Comparison of ENCODE assay signal across 35 mouse cellular contexts in the genomic region with DNA sequence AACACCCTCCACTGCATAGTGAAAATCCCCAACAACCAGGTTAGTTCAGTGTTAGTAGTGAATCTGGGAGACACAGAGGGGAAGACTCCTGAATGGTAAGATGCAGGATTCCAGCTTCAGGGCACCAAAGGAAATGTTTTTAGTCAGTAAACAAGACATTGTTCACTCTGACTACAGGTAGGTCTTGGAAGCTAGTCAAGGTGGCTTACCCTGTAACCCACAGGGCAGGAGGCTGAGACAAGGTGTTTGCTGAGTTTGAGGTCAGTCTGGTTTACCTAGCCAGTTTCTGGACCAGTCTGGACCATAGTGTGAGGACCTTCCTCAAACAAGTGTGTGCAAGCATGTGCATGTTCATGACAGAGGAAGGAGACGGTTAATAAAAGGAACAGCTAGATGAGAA. TPM values are rescaled to one million over a fixed set of nuclear protein-coding genes. Genes with fewer than 3 reads are reported as not detected.
"Had no signal": no experiment of that assay in that cellular context is flagged by ENCODE, and none has a peak within 500 bp of the region (broad histone marks: within the 10 kb centered on the region; RNA-seq: fewer than 3 reads in every experiment).

No protein-coding gene starts in this region.

- H3K4me3 ChIP-seq: left cerebral cortex, adult 2 months; limb, embryonic 10.5 days; limb, embryonic 12.5 days; limb, embryonic 13.5 days; limb, embryonic 15.5 days; liver, embryonic 12.5 days; liver, embryonic 13.5 days; liver, embryonic 15.5 days; lung, embryonic 15.5 days; megakaryocyte, embryonic 14.5 days; midbrain, embryonic 10.5 days; midbrain, embryonic 12.5 days; midbrain, embryonic 13.5 days; midbrain, embryonic 15.5 days; myocyte had no signal

- H3K9ac ChIP-seq: limb, embryonic 12.5 days; limb, embryonic 13.5 days; limb, embryonic 15.5 days; liver, embryonic 12.5 days; liver, embryonic 13.5 days; liver, embryonic 14.5 days; liver, embryonic 15.5 days; liver, postnatal 0 days; lung, embryonic 14.5 days; lung, embryonic 15.5 days; midbrain, embryonic 12.5 days; midbrain, embryonic 13.5 days; midbrain, embryonic 15.5 days had no signal

- H3K27ac ChIP-seq: left cerebral cortex, adult 2 months; limb, embryonic 10.5 days; limb, embryonic 12.5 days; limb, embryonic 13.5 days; limb, embryonic 15.5 days; liver, embryonic 12.5 days; liver, embryonic 13.5 days; liver, embryonic 14.5 days; liver, embryonic 15.5 days; lung, embryonic 15.5 days; macrophage; midbrain, embryonic 10.5 days; midbrain, embryonic 12.5 days; midbrain, embryonic 13.5 days; midbrain, embryonic 15.5 days had no signal

- DNase-seq: left cerebral cortex, postnatal 4 days; liver; liver, embryonic 13.5 days; liver, postnatal 0 days; lung, adult 18-20 months; lung, adult 2 months; lung, embryonic 14.5 days; lung, postnatal 10 days; lung, postnatal 14 days; lung, postnatal 36 days; lung, postnatal 4 days had no signal

- H3K36me3 ChIP-seq: limb, embryonic 10.5 days; limb, embryonic 12.5 days; limb, embryonic 13.5 days; limb, embryonic 15.5 days; liver, embryonic 12.5 days; liver, embryonic 13.5 days; liver, embryonic 15.5 days; lung, embryonic 15.5 days; midbrain, embryonic 10.5 days; midbrain, embryonic 12.5 days; midbrain, embryonic 13.5 days; midbrain, embryonic 15.5 days had no signal

- H3K27me3 ChIP-seq: limb, embryonic 12.5 days; limb, embryonic 13.5 days; limb, embryonic 15.5 days; liver, embryonic 12.5 days; liver, embryonic 13.5 days; liver, embryonic 15.5 days; lung, embryonic 15.5 days; megakaryocyte, embryonic 14.5 days; midbrain, embryonic 12.5 days; midbrain, embryonic 13.5 days; midbrain, embryonic 15.5 days had no signal

- H3K9me3 ChIP-seq: limb, embryonic 10.5 days; limb, embryonic 12.5 days; limb, embryonic 13.5 days; limb, embryonic 15.5 days; liver, embryonic 12.5 days; liver, embryonic 13.5 days; liver, embryonic 15.5 days; lung, embryonic 15.5 days; midbrain, embryonic 10.5 days; midbrain, embryonic 12.5 days; midbrain, embryonic 13.5 days; midbrain, embryonic 15.5 days had no signal

- ATAC-seq: liver, embryonic 12.5 days; liver, postnatal 0 days; lung, postnatal 0 days; midbrain, embryonic 13.5 days; midbrain, embryonic 15.5 days; midbrain, embryonic 16.5 days had no signal

- H3K4me1 ChIP-seq: limb, embryonic 10.5 days; limb, embryonic 12.5 days; limb, embryonic 13.5 days; limb, embryonic 15.5 days; liver, embryonic 12.5 days; liver, embryonic 13.5 days; liver, embryonic 15.5 days; lung, embryonic 15.5 days; megakaryocyte, embryonic 14.5 days; midbrain, embryonic 10.5 days; midbrain, embryonic 12.5 days; midbrain, embryonic 13.5 days; midbrain, embryonic 15.5 days had no signal

- H3K4me2 ChIP-seq: limb, embryonic 12.5 days; limb, embryonic 13.5 days; limb, embryonic 15.5 days; liver, embryonic 11.5 days; liver, embryonic 12.5 days; liver, embryonic 13.5 days; liver, embryonic 15.5 days; lung, embryonic 14.5 days; lung, embryonic 15.5 days; midbrain, embryonic 12.5 days; midbrain, embryonic 13.5 days; midbrain, embryonic 15.5 days had no signal

RNA-seq across cellular contexts. Expression of a gene that starts 22.2 kb away (rescaled TPM):
- total RNA-seq: liver, adult 2 months; megakaryocyte progenitor cell, adult 5-6 weeks; megakaryocyte, adult 5-6 weeks; megakaryocyte-erythroid progenitor cell, adult 5-6 weeks; monocyte, adult 5-6 weeks had no signal
- polyA plus RNA-seq: liver, adult 2 months; macrophage had no signal
